Mouse (Mus musculus): Measurements from ENCODE around the gene Arcn1. TPM values are rescaled to one million over a fixed set of nuclear protein-coding genes. Genes with fewer than 3 reads are reported as not detected.

The Arcn1 gene
- polyA plus RNA-seq, 1 experiment from 2014 or later = 211 TPM

GRCm38 (mm10) chr9:44711602-44712001 lies 56.0 kb downstream of the Arcn1 start:
- DNase-seq (ENCODE audit: low spot score) (no peak), ATAC-seq (ENCODE audit: insufficient read depth, low FRiP score, low TSS enrichment) (no peak)
- Histone ChIP-seq H3K36me3 (ENCODE audit: control insufficient read depth, insufficient read depth, low read length) (peaks cover 21% of the 10 kb centered on the region), H3K4me3 (ENCODE audit: low read depth, low read length) (no peak overlapping the region), H3K27ac (ENCODE audit: low read depth, low read length) (no peak overlapping the region), H3K27me3 (ENCODE audit: control insufficient read depth, insufficient read depth, low read length) (no peaks in the 10 kb centered on the region), H3K4me1 (ENCODE audit: control insufficient read depth, insufficient read depth, low read length) (peaks cover 16% of the 10 kb centered on the region), H3K4me2 (ENCODE audit: low read depth) (no peak overlapping the region), H3K9ac (ENCODE audit: low read length) (no peak overlapping the region), H3K9me3 (ENCODE audit: control insufficient read depth, low read length) (no peaks in the 10 kb centered on the region)
- WGBS = 62% methylated on average over 17 of the region's 17 CpGs

GRCm38 (mm10) chr9:44710213-44710612 lies 57.4 kb downstream of the Arcn1 start:
- no peak for ATAC-seq (ENCODE audit: insufficient read depth, low FRiP score, low TSS enrichment)
- DNase-seq (ENCODE audit: low spot score) = no peak
- WGBS = 88% methylated on average over 5 of the region's 5 CpGs
- Histone ChIP-seq H3K36me3 (ENCODE audit: control insufficient read depth, insufficient read depth, low read length) (peaks cover 13% of the 10 kb centered on the region), H3K4me2 (ENCODE audit: low read depth) (no peak overlapping the region), H3K9me3 (ENCODE audit: control insufficient read depth, low read length) (no peaks in the 10 kb centered on the region), H3K4me1 (ENCODE audit: control insufficient read depth, insufficient read depth, low read length) (peaks cover 16% of the 10 kb centered on the region), H3K27ac (ENCODE audit: low read depth, low read length) (no peak overlapping the region), H3K27me3 (ENCODE audit: control insufficient read depth, insufficient read depth, low read length) (no peaks in the 10 kb centered on the region), H3K4me3 (ENCODE audit: low read depth, low read length) (no peak overlapping the region), H3K9ac (ENCODE audit: low read length) (no peak overlapping the region)

- H3K4me2 ChIP-seq (ENCODE audit: low read depth) = no peak overlapping the region
- DNase-seq (ENCODE audit: low spot score) (peak; percentile 41), ATAC-seq (ENCODE audit: insufficient read depth, low FRiP score, low TSS enrichment) (no peak)
- H3K9me3 ChIP-seq (ENCODE audit: control insufficient read depth, low read length) = no peaks in the 10 kb centered on the region
- peaks cover 11% of the 10 kb centered on the region for H3K36me3 ChIP-seq (ENCODE audit: control insufficient read depth, insufficient read depth, low read length)
- H3K27me3 ChIP-seq (ENCODE audit: control insufficient read depth, insufficient read depth, low read length) = no peaks in the 10 kb centered on the region
- H3K9ac ChIP-seq (ENCODE audit: low read length) = no peak overlapping the region
- H3K4me1 ChIP-seq (ENCODE audit: control insufficient read depth, insufficient read depth, low read length) = peaks cover 16% of the 10 kb centered on the region
- WGBS = 52% methylated on average over 2 of the region's 2 CpGs
- H3K4me3 ChIP-seq (ENCODE audit: low read depth, low read length) = no peak overlapping the region
- no peak overlapping the region for H3K27ac ChIP-seq (ENCODE audit: low read depth, low read length)
Observed at GRCm38 (mm10) chr9:44709600-44709999, 58.0 kb downstream of the Arcn1 start.

GRCm38 (mm10) chr9:44708925-44709324 lies 58.7 kb downstream of the Arcn1 start:
- H3K27me3 ChIP-seq (ENCODE audit: control insufficient read depth, insufficient read depth, low read length) = no peaks in the 10 kb centered on the region
- 19% methylated on average over 6 of the region's 6 CpGs for WGBS
- peaks cover 16% of the 10 kb centered on the region for H3K4me1 ChIP-seq (ENCODE audit: control insufficient read depth, insufficient read depth, low read length)
- ATAC-seq (ENCODE audit: insufficient read depth, low FRiP score, low TSS enrichment) (no peak), DNase-seq (ENCODE audit: low spot score) (no peak)
- no peak overlapping the region for H3K27ac ChIP-seq (ENCODE audit: low read depth, low read length)
- H3K36me3 ChIP-seq (ENCODE audit: control insufficient read depth, insufficient read depth, low read length) = peaks cover 11% of the 10 kb centered on the region
- peak overlapping the region; percentile 40 for H3K4me2 ChIP-seq (ENCODE audit: low read depth)
- no peaks in the 10 kb centered on the region for H3K9me3 ChIP-seq (ENCODE audit: control insufficient read depth, low read length)
- no peak overlapping the region; the same call in 1 of the 2 replicates for H3K4me3 ChIP-seq (ENCODE audit: low read depth, low read length)
- H3K9ac ChIP-seq (ENCODE audit: low read length) = no peak overlapping the region; the same call in 1 of the 2 replicates

- H3K36me3 ChIP-seq (ENCODE audit: control insufficient read depth, insufficient read depth, low read length) = peaks cover 11% of the 10 kb centered on the region
- peak overlapping the region; percentile 40 for H3K4me2 ChIP-seq (ENCODE audit: low read depth)
- peak; percentile 58 for ATAC-seq (ENCODE audit: insufficient read depth, low FRiP score, low TSS enrichment)
- peak overlapping the region; percentile 14 for H3K4me3 ChIP-seq (ENCODE audit: low read depth, low read length)
- no peaks in the 10 kb centered on the region for H3K27me3 ChIP-seq (ENCODE audit: control insufficient read depth, insufficient read depth, low read length)
- H3K4me1 ChIP-seq (ENCODE audit: control insufficient read depth, insufficient read depth, low read length) = peaks cover 16% of the 10 kb centered on the region
- peak overlapping the region; percentile 39 for H3K9ac ChIP-seq (ENCODE audit: low read length)
- DNase-seq (ENCODE audit: low spot score) = peak; percentile 64
- H3K9me3 ChIP-seq (ENCODE audit: control insufficient read depth, low read length) = no peaks in the 10 kb centered on the region
- H3K27ac ChIP-seq (ENCODE audit: low read depth, low read length) = no peak overlapping the region
- WGBS = 3% methylated on average over 24 of the region's 24 CpGs
Observed at GRCm38 (mm10) chr9:44708429-44708765, 59.2 kb downstream of the Arcn1 start.

DNA sequence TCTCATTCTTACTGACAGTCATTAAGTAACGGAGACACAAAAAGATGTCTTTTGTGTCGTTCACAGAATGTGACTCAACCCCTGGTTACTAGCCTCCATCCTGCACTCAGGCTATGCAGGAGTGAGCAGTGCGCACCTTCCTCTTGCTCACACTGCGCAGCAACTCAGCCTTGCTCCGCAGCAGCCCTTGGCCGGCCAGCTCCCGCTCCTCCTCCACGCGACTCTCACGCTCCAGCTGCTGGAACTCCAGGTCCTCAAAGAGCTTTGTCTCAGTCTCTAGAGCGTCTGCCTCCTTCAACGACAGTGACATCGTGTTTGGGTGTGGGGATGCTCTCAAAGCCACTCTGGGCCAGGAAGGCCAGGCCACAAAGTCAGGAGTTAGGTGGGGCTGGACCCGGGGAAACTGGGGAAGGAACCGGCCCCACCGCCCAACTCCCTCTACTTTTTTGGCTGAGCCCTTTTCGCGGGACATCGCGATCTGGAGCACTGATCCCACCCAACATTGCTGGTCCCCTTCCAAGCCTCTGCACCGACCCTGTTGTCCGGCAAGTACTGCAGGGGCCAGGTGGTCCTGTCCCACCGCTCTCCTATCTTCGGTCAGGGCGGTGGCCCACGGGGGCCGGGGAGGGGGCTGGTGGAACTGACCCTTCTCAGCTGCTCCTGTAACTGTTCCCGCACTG lies 59.8 kb downstream of the Arcn1 start:
- ATAC-seq (ENCODE audit: insufficient read depth, low FRiP score, low TSS enrichment) (no peak), DNase-seq (ENCODE audit: low spot score) (no peak)
- Histone ChIP-seq H3K27me3 (ENCODE audit: control insufficient read depth, insufficient read depth, low read length) (no peaks in the 10 kb centered on the region), H3K4me1 (ENCODE audit: control insufficient read depth, insufficient read depth, low read length) (peaks cover 16% of the 10 kb centered on the region), H3K36me3 (ENCODE audit: control insufficient read depth, insufficient read depth, low read length) (peaks cover 11% of the 10 kb centered on the region), H3K9ac (ENCODE audit: low read length) (peak overlapping the region; percentile 39), H3K4me3 (ENCODE audit: low read depth, low read length) (peak overlapping the region; percentile 14), H3K27ac (ENCODE audit: low read depth, low read length) (no peak overlapping the region), H3K4me2 (ENCODE audit: low read depth) (peak overlapping the region; percentile 40), H3K9me3 (ENCODE audit: control insufficient read depth, low read length) (no peaks in the 10 kb centered on the region)
- 19% methylated on average over 28 of the region's 28 CpGs for WGBS

DNA sequence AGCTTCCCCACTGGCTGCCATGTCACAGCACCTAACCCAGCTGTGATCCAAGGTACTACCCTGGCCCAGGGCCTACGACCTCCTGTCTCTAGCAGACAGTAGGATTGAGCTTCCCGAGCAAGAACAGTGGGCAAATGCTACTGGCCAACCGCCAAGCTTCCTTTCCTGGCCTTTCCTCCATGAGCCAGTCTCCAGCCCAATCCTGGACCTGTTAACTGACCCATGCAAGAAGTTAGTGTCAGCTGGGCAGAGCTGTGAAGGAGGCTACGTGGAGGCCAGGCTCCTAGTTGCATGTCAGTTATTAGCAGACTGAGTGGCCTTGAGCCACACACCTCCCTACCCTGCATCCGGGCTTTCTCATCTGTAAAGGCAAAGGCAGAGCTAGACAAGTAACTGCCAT lies 67.9 kb downstream of the Arcn1 start:
- DNase-seq (ENCODE audit: low spot score) = no peak
- peaks cover 20% of the 10 kb centered on the region for H3K36me3 ChIP-seq (ENCODE audit: control insufficient read depth, insufficient read depth, low read length)
- no peak for ATAC-seq (ENCODE audit: insufficient read depth, low FRiP score, low TSS enrichment)
- H3K9ac ChIP-seq (ENCODE audit: low read length) = no peak overlapping the region
- 88% methylated on average over 5 of the region's 5 CpGs for WGBS
- no peaks in the 10 kb centered on the region for H3K4me1 ChIP-seq (ENCODE audit: control insufficient read depth, insufficient read depth, low read length)
- no peaks in the 10 kb centered on the region for H3K27me3 ChIP-seq (ENCODE audit: control insufficient read depth, insufficient read depth, low read length)
- H3K4me2 ChIP-seq (ENCODE audit: low read depth) = no peak overlapping the region
- no peak overlapping the region for H3K4me3 ChIP-seq (ENCODE audit: low read depth, low read length)
- H3K9me3 ChIP-seq (ENCODE audit: control insufficient read depth, low read length) = no peaks in the 10 kb centered on the region
- no peak overlapping the region for H3K27ac ChIP-seq (ENCODE audit: low read depth, low read length)

DNA sequence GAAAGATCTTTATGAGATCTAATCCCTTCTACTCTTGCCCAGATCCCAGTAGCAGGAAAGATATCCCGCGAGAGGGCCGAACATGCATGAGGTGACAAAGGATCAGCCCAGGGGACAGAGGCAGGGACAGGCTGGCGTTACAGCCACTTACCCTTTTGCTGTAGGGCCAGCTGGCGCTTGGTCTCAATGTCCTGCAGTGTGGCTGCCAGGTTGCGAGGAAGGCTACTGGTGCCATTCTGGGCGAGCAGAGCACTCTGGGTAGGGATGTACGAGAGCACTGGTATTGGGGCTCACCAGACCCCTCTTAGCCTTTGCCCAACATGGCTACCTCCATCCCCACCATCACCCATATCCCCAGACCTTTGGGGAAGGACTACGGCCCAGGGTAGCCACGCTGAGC lies 68.4 kb downstream of the Arcn1 start:
- DNase-seq (ENCODE audit: low spot score) = no peak
- no peaks in the 10 kb centered on the region for H3K27me3 ChIP-seq (ENCODE audit: control insufficient read depth, insufficient read depth, low read length)
- no peak overlapping the region for H3K4me3 ChIP-seq (ENCODE audit: low read depth, low read length)
- no peaks in the 10 kb centered on the region for H3K4me1 ChIP-seq (ENCODE audit: control insufficient read depth, insufficient read depth, low read length)
- H3K27ac ChIP-seq (ENCODE audit: low read depth, low read length) = no peak overlapping the region
- H3K36me3 ChIP-seq (ENCODE audit: control insufficient read depth, insufficient read depth, low read length) = peaks cover 21% of the 10 kb centered on the region
- no peaks in the 10 kb centered on the region for H3K9me3 ChIP-seq (ENCODE audit: control insufficient read depth, low read length)
- no peak overlapping the region for H3K4me2 ChIP-seq (ENCODE audit: low read depth)
- 92% methylated on average over 10 of the region's 10 CpGs for WGBS
- no peak overlapping the region for H3K9ac ChIP-seq (ENCODE audit: low read length)
- no peak for ATAC-seq (ENCODE audit: insufficient read depth, low FRiP score, low TSS enrichment)

- Histone ChIP-seq H3K27ac (ENCODE audit: low read depth, low read length) (no peak overlapping the region), H3K4me1 (ENCODE audit: control insufficient read depth, insufficient read depth, low read length) (no peaks in the 10 kb centered on the region), H3K4me2 (ENCODE audit: low read depth) (no peak overlapping the region), H3K27me3 (ENCODE audit: control insufficient read depth, insufficient read depth, low read length) (no peaks in the 10 kb centered on the region), H3K9me3 (ENCODE audit: control insufficient read depth, low read length) (no peaks in the 10 kb centered on the region), H3K36me3 (ENCODE audit: control insufficient read depth, insufficient read depth, low read length) (peaks cover 23% of the 10 kb centered on the region), H3K4me3 (ENCODE audit: low read depth, low read length) (no peak overlapping the region), H3K9ac (ENCODE audit: low read length) (no peak overlapping the region)
- no peak for DNase-seq (ENCODE audit: low spot score)
- WGBS = 92% methylated on average over 16 of the region's 16 CpGs
- ATAC-seq (ENCODE audit: insufficient read depth, low FRiP score, low TSS enrichment) = no peak
Observed at GRCm38 (mm10) chr9:44697866-44698265, 69.8 kb downstream of the Arcn1 start.
